Mouse (Mus musculus) forebrain, embryonic 14.5 days (tissue): ENCODE measurements around the gene Akap17b. TPM values are rescaled to one million over a fixed set of nuclear protein-coding genes. Genes with fewer than 3 reads are reported as not detected.
"Not testable (repeated sequence)": the region's sequence is repeated elsewhere in the genome, so short reads cannot be mapped to it uniquely, and the experiment has no call there.

ENCODE experiments used
- ATAC-seq: fragments of 200-750 bp; cut with Nextera tagmentation; 2 replicates; pipeline ENCODE4 v1.8.0; 2017; ENCODE audit warnings: mild to moderate bottlenecking, moderate library complexity
- DNase-seq: peaks from one replicate; pipeline ENCODE4 v3.0.0-alpha.2; 2015; ENCODE audit warnings: low spot score
- H3K27ac ChIP-seq: fragments of 300-500 bp; sonication (generic); 2 replicates; pipeline ENCODE4 v1.5.1; 2014; ENCODE audit warnings: low read depth, mild to moderate bottlenecking, control low read depth, low read length, moderate library complexity
- H3K27me3 ChIP-seq: fragments of 300-500 bp; sonication (generic); replicated peaks from 2 replicates; pipeline ENCODE4 v1.6.1; 2014; ENCODE audit warnings: low read length, control low read depth, mixed read lengths; ENCODE audit not compliant: control insufficient read depth, insufficient read depth
- H3K36me3 ChIP-seq: fragments of 300-500 bp; sonication (generic); 2 replicates; pipeline ENCODE4 v1.6.1; 2014; ENCODE audit warnings: low read length, control low read depth; ENCODE audit not compliant: control insufficient read depth, insufficient read depth
- H3K4me1 ChIP-seq: fragments of 300-500 bp; sonication (generic); 2 replicates; pipeline ENCODE4 v1.6.1; 2014; ENCODE audit warnings: antibody characterized with exemption, low read length, control low read depth; ENCODE audit not compliant: control insufficient read depth, insufficient read depth
- H3K4me2 ChIP-seq: fragments of 300-500 bp; sonication (generic); 2 replicates; pipeline ENCODE4 v1.6.1; 2014; ENCODE audit warnings: mild to moderate bottlenecking, control low read depth, low read length
- H3K4me3 ChIP-seq: fragments of 300-500 bp; sonication (generic); 2 replicates; pipeline ENCODE4 v1.5.1; 2014; ENCODE audit warnings: low read depth, low read length, control low read depth
- H3K9ac ChIP-seq: fragments of 300-500 bp; sonication (generic); 2 replicates; pipeline ENCODE4 v1.6.1; 2014; ENCODE audit warnings: mild to moderate bottlenecking, low read length, control low read depth, moderate library complexity
- H3K9me3 ChIP-seq: fragments of 300-500 bp; sonication (generic); replicated peaks from 2 replicates; pipeline ENCODE4 v1.6.1; 2016; ENCODE audit warnings: low read length, control low read depth, mixed read lengths; ENCODE audit not compliant: control insufficient read depth
- WGBS: fragments of 180-500 bp; shearing (Covaris S2); extraction: QIAGEN DNeasy Blood & Tissue Kit; methylation state at CpG from one replicate; pipeline ENCODE4 v1.1.7; 2014; 5-methylcytosine and 5-hydroxymethylcytosine counted together
- polyA plus RNA-seq: library from polyadenylated mRNA; unstranded; fragments of >200 nt; fragmentation: Nextera tagmentation; extraction: Ambion mirVana; gene quantifications from 2 replicates; pipeline ENCODE4 v1.2.1, GENCODE M21; 2014

Gene Akap17b
- polyA plus RNA-seq, 1 experiment from 2014 or later, result 3.6 TPM

- Histone ChIP-seq H3K27me3 (no peaks in the 10 kb centered on the region), H3K9ac (no peak overlapping the region), H3K4me2 (no peak overlapping the region), H3K36me3 (peaks cover 37% of the 10 kb centered on the region), H3K9me3 (no peaks in the 10 kb centered on the region), H3K4me1 (no peaks in the 10 kb centered on the region), H3K4me3 (no peak overlapping the region), H3K27ac (no peak overlapping the region)
- DNase-seq, result no peak
- ATAC-seq, result no peak
- 87% methylated on average over 4 of the region's 4 CpGs for WGBS
Measured at GRCm38 (mm10) chrX:36604040-36604439, 41.2 kb downstream of the Akap17b start.

- Histone ChIP-seq H3K4me1 (no peaks in the 10 kb centered on the region), H3K27ac (no peak overlapping the region), H3K36me3 (peaks cover 37% of the 10 kb centered on the region), H3K27me3 (no peaks in the 10 kb centered on the region), H3K9ac (no peak overlapping the region), H3K4me3 (no peak overlapping the region), H3K4me2 (no peak overlapping the region), H3K9me3 (no peaks in the 10 kb centered on the region)
- WGBS, result 91% methylated on average over 2 of the region's 2 CpGs
- DNase-seq, result no peak
- no peak for ATAC-seq
Measured at GRCm38 (mm10) chrX:36602926-36603325, 42.3 kb downstream of the Akap17b start.

GRCm38 (mm10) chrX:36600066-36600465 is 45.1 kb downstream of the Akap17b start:
- Histone ChIP-seq H3K9me3 (no peaks in the 10 kb centered on the region), H3K4me3 (peak overlapping the region; percentile 62; the same call in 1 of the 2 replicates), H3K27me3 (no peaks in the 10 kb centered on the region), H3K4me2 (peak overlapping the region; percentile 54), H3K36me3 (peaks cover 20% of the 10 kb centered on the region), H3K9ac (no peak overlapping the region), H3K27ac (no peak overlapping the region), H3K4me1 (no peaks in the 10 kb centered on the region)
- DNase-seq (no peak), ATAC-seq (no peak)
- 69% methylated on average over 8 of the region's 8 CpGs for WGBS

GRCm38 (mm10) chrX:36599656-36600055 is 45.5 kb downstream of the Akap17b start:
- no peaks in the 10 kb centered on the region for H3K9me3 ChIP-seq
- H3K4me1 ChIP-seq, result no peaks in the 10 kb centered on the region
- peaks cover 18% of the 10 kb centered on the region; the same call in 1 of the 2 replicates for H3K36me3 ChIP-seq
- H3K9ac ChIP-seq, result peak overlapping the region; percentile 81
- DNase-seq (no peak), ATAC-seq (no peak)
- H3K4me2 ChIP-seq, result peak overlapping the region; percentile 54
- peak overlapping the region; percentile 62 for H3K4me3 ChIP-seq
- no peak overlapping the region for H3K27ac ChIP-seq
- WGBS, result 49% methylated on average over 3 of the region's 3 CpGs
- no peaks in the 10 kb centered on the region for H3K27me3 ChIP-seq

GRCm38 (mm10) chrX:36598861-36599344 is 46.3 kb downstream of the Akap17b start:
- DNase-seq (peak; percentile 20), ATAC-seq (peak; percentile 41)
- Histone ChIP-seq H3K4me3 (peak overlapping the region; percentile 62), H3K4me1 (no peaks in the 10 kb centered on the region), H3K9ac (peak overlapping the region; percentile 81), H3K9me3 (no peaks in the 10 kb centered on the region), H3K4me2 (peak overlapping the region; percentile 54), H3K36me3 (peaks cover 15% of the 10 kb centered on the region; the same call in 1 of the 2 replicates), H3K27me3 (no peaks in the 10 kb centered on the region), H3K27ac (peak overlapping the region; percentile 84; the same call in 1 of the 2 replicates)
- 39% methylated on average over 14 of the region's 14 CpGs for WGBS

GRCm38 (mm10) chrX:36598390-36598810 is 46.8 kb downstream of the Akap17b start:
- H3K27me3 ChIP-seq, result no peaks in the 10 kb centered on the region
- peak overlapping the region; percentile 62 for H3K4me3 ChIP-seq
- H3K27ac ChIP-seq, result peak overlapping the region; percentile 84
- H3K4me1 ChIP-seq, result no peaks in the 10 kb centered on the region
- 37% methylated on average over 34 of the region's 41 CpGs for WGBS
- peak overlapping the region; percentile 81 for H3K9ac ChIP-seq
- no peak for DNase-seq
- H3K9me3 ChIP-seq, result no peaks in the 10 kb centered on the region
- H3K36me3 ChIP-seq, result peaks cover 11% of the 10 kb centered on the region; the same call in 1 of the 2 replicates
- H3K4me2 ChIP-seq, result peak overlapping the region; percentile 54
- ATAC-seq, result peak; percentile 55

GRCm38 (mm10) chrX:36597707-36598389 is 47.3 kb downstream of the Akap17b start, which contains the start of gene Pgrmc1:
Gene Pgrmc1 (plus strand): TSS chrX:36598206.
- peak within 1 kb of the TSS; percentile 62 for H3K4me3 ChIP-seq
- no peaks in the 10 kb centered on the region for H3K4me1 ChIP-seq
- H3K27ac ChIP-seq, result peak within 1 kb of the TSS; percentile 84
- peaks cover 6% of the 10 kb centered on the region; the same call in 1 of the 2 replicates for H3K36me3 ChIP-seq
- no peaks in the 10 kb centered on the region for H3K9me3 ChIP-seq
- 38% methylated on average over 45 of the region's 45 CpGs for WGBS
- peak; percentile 95 for ATAC-seq
- DNase-seq, result peak; percentile 90
- H3K4me2 ChIP-seq, result peak within 1 kb of the TSS; percentile 54
- no peaks in the 10 kb centered on the region for H3K27me3 ChIP-seq
- H3K9ac ChIP-seq, result peak within 1 kb of the TSS; percentile 81

GRCm38 (mm10) chrX:36596483-36597120 is 48.6 kb downstream of the Akap17b start:
- ATAC-seq, H3K4me1 ChIP-seq, H3K4me3 ChIP-seq, H3K4me2 ChIP-seq, H3K36me3 ChIP-seq, DNase-seq, H3K27me3 ChIP-seq, H3K9ac ChIP-seq, H3K9me3 ChIP-seq, H3K27ac ChIP-seq: not testable (repeated sequence)
- 52% methylated on average over 5 of the region's 5 CpGs for WGBS

- DNase-seq (no peak), ATAC-seq (no peak)
- Histone ChIP-seq H3K9ac (no peak overlapping the region), H3K36me3 (no peaks in the 10 kb centered on the region), H3K4me1 (no peaks in the 10 kb centered on the region), H3K4me3 (no peak overlapping the region), H3K9me3 (no peaks in the 10 kb centered on the region), H3K27me3 (no peaks in the 10 kb centered on the region), H3K4me2 (no peak overlapping the region), H3K27ac (no peak overlapping the region)
- 84% methylated on average over 3 of the region's 3 CpGs for WGBS
Measured at GRCm38 (mm10) chrX:36595247-36595646, 49.9 kb downstream of the Akap17b start.
